Mouse (Mus musculus) small intestine, adult 2 months (tissue): Measurements from ENCODE around the gene Hyal3.

Source experiments
- CTCF ChIP-seq: fragments of 200-500 bp; IDR thresholded peaks from 2 replicates; pipeline ENCODE4 v1.5.1; 2012; ENCODE audit warnings: low read depth, mild to moderate bottlenecking, control low read depth, inconsistent platforms, low read length, moderate library complexity, mixed read lengths; ENCODE audit not compliant: insufficient replicate concordance, insufficient read length; ENCODE audit errors: extremely low read depth
- POLR2A ChIP-seq: fragments of 200-500 bp; IDR thresholded peaks from 2 replicates; pipeline ENCODE4 v1.6.1; 2012; ENCODE audit warnings: low read depth, mild to moderate bottlenecking, control low read depth, inconsistent platforms, low read length, moderate library complexity

GRCm38 (mm10) chr9:107572327-107572662 is 8.3 kb upstream of the Hyal3 start:
- TF ChIP-seq CTCF (no peak), POLR2A (no peak)
